14 mouse cellular contexts compared by ENCODE assay signal in the genomic region with DNA sequence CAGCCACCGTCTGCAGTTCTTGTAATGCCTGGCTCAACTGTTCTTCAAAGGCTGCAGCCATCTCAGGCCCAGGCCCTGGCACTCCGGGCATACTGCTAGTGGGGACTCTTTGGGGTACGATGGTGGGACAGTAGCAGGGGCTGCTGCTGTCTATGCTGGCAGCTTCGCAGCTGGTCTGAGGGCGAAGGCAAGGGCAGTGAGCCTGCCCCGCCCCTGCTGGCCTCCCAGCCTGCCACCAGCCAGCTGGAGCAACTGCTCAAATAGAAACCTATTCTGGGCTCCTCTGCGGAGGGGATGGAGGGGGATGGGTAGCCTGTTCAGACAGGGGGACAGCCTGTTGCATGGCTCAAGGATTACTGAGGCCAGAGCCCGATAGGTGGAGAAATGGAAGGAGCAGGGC. TPM values are rescaled to one million over a fixed set of nuclear protein-coding genes. Genes with fewer than 3 reads are reported as not detected.
A peak's percentile ranks its signal among the peaks of the same experiment; 100 is the strongest.
DNase-seq lines count a peak whose midpoint lies in the region; ATAC-seq and TF ChIP-seq lines count a peak whose summit lies in the region.
"Had no signal": no experiment of that assay in that cellular context is flagged by ENCODE, and none has a peak within 500 bp of the region (broad histone marks: within the 10 kb centered on the region; RNA-seq: fewer than 3 reads in every experiment).

No protein-coding gene starts in this region.

- H3K79me2 ChIP-seq in heart, adult 2 months (replicated peaks; ENCODE audit: control insufficient read depth, insufficient read depth, low read length): no peaks in the 10 kb centered on the region

- 78% methylated on average over 8 of the region's 8 CpGs for WGBS in hindbrain, embryonic 10.5 days
- WGBS in hindbrain, embryonic 11.5 days: 79% methylated on average over 8 of the region's 8 CpGs
- 60% methylated on average over 8 of the region's 8 CpGs for WGBS in heart, adult 2 months
- WGBS in forebrain, embryonic 15.5 days: 81% methylated on average over 8 of the region's 8 CpGs

- intact Hi-C loops in gastrocnemius, adult 2 months (cut with DNase I): no loop called here
- intact Hi-C loops in heart, adult 2 months (cut with DNase I): no loop called here

- no peak overlapping the region for H3K4me2 ChIP-seq in hindbrain, embryonic 11.5 days (replicated peaks; ENCODE audit: low read depth, low read length)
- no peak overlapping the region for H3K4me2 ChIP-seq in forebrain, embryonic 15.5 days (replicated peaks)
- H3K4me2 ChIP-seq: hindbrain, embryonic 13.5 days; kidney, embryonic 15.5 days had no signal

- peaks cover 100% of the 10 kb centered on the region for H3K36me3 ChIP-seq in hindbrain, embryonic 10.5 days
- peaks cover 6% of the 10 kb centered on the region; the same call in 1 of the 2 replicates for H3K36me3 ChIP-seq in hindbrain, embryonic 11.5 days (ENCODE audit: control insufficient read depth, insufficient read depth, low read length)
- no peaks in the 10 kb centered on the region; the same call in 1 of the 2 replicates for H3K36me3 ChIP-seq in heart, adult 2 months (ENCODE audit: control insufficient read depth, insufficient read depth, low read length)
- no peaks in the 10 kb centered on the region for H3K36me3 ChIP-seq in forebrain, embryonic 15.5 days

- no peak for ATAC-seq in hindbrain, embryonic 11.5 days (ENCODE audit: low FRiP score)
- ATAC-seq in forebrain, embryonic 15.5 days (replicated peaks): no peak
- ATAC-seq: liver, postnatal 0 days had no signal

- H3K27me3 ChIP-seq in hindbrain, embryonic 10.5 days (ENCODE audit: insufficient read depth, poor library complexity, severe bottlenecking): no peaks in the 10 kb centered on the region
- H3K27me3 ChIP-seq in hindbrain, embryonic 11.5 days (ENCODE audit: control insufficient read depth, insufficient read depth, low read length): no peaks in the 10 kb centered on the region
- H3K27me3 ChIP-seq in heart, adult 2 months (ENCODE audit: control insufficient read depth, insufficient read depth, low read length): no peaks in the 10 kb centered on the region
- H3K27me3 ChIP-seq in forebrain, embryonic 15.5 days: no peaks in the 10 kb centered on the region
- H3K27me3 ChIP-seq: hindbrain, embryonic 13.5 days; kidney, embryonic 15.5 days had no signal

- no peak for TF ChIP-seq EP300 in heart, adult 2 months (IDR thresholded peaks at IDR 0.05; ENCODE audit: insufficient read depth, low read depth, low read length)

- 0 out of 2 replicates have a peak, but pooled peaks cover 2% of the 10 kb centered on the region for H3K9me3 ChIP-seq in hindbrain, embryonic 10.5 days
- no peaks in the 10 kb centered on the region for H3K9me3 ChIP-seq in hindbrain, embryonic 11.5 days (ENCODE audit: control insufficient read depth, low read length)
- no peaks in the 10 kb centered on the region for H3K9me3 ChIP-seq in forebrain, embryonic 15.5 days
- H3K9me3 ChIP-seq: hindbrain, embryonic 13.5 days; kidney, embryonic 15.5 days had no signal

- no peak for DNase-seq in hindbrain, embryonic 10.5 days (ENCODE audit: low spot score)
- DNase-seq in hindbrain, embryonic 11.5 days (ENCODE audit: low spot score): no peak
- DNase-seq in gastrocnemius, adult 2 months: peak; percentile 91
- DNase-seq in heart, adult 2 months: peak; percentile 69 to 75
- DNase-seq in heart, postnatal 4 days: peak; percentile 78
- DNase-seq in lung, postnatal 36 days: no peak
- no peak for DNase-seq in lung, postnatal 10 days
- DNase-seq: liver, postnatal 0 days; spleen, adult 18-20 months had no signal

- H3K4me1 ChIP-seq in hindbrain, embryonic 10.5 days (replicated peaks): peaks cover 6% of the 10 kb centered on the region; the same call in 1 of the 2 replicates
- H3K4me1 ChIP-seq in hindbrain, embryonic 11.5 days (replicated peaks; ENCODE audit: control insufficient read depth, insufficient read depth, low read length): no peaks in the 10 kb centered on the region
- H3K4me1 ChIP-seq in heart, adult 2 months (ENCODE audit: control insufficient read depth, insufficient read depth, low read length): no peaks in the 10 kb centered on the region; the same call in 1 of the 2 replicates
- no peaks in the 10 kb centered on the region for H3K4me1 ChIP-seq in forebrain, embryonic 15.5 days
- H3K4me1 ChIP-seq: hindbrain, embryonic 13.5 days; kidney, embryonic 15.5 days had no signal

- no peak overlapping the region for H3K9ac ChIP-seq in hindbrain, embryonic 11.5 days (ENCODE audit: low read depth, low read length)
- H3K9ac ChIP-seq in heart, adult 2 months (ENCODE audit: low read depth, low read length): peak overlapping the region; percentile 76
- H3K9ac ChIP-seq in forebrain, embryonic 15.5 days (replicated peaks): no peak overlapping the region
- H3K9ac ChIP-seq: hindbrain, embryonic 13.5 days; kidney, embryonic 15.5 days; liver, postnatal 0 days had no signal

- TF ChIP-seq POLR2A in heart, adult 2 months (IDR thresholded peaks at IDR 0.05; ENCODE audit: insufficient read depth, low read depth, low read length): peak; percentile 81

- no peak for TF ChIP-seq CTCF in gastrocnemius, adult 2 months (IDR thresholded peaks at IDR 0.05)
- no peak for TF ChIP-seq CTCF in heart, adult 2 months (IDR thresholded peaks at IDR 0.05)

- 0 out of 2 replicates have a peak overlapping the region, but pooled peaks have one; percentile 8 for H3K27ac ChIP-seq in hindbrain, embryonic 10.5 days
- H3K27ac ChIP-seq in hindbrain, embryonic 11.5 days (ENCODE audit: low read depth, low read length): no peak overlapping the region
- peak overlapping the region; percentile 91 for H3K27ac ChIP-seq in gastrocnemius, adult 2 months
- H3K27ac ChIP-seq in heart, adult 2 months: peak overlapping the region; percentile 91
- H3K27ac ChIP-seq in forebrain, embryonic 15.5 days (replicated peaks): no peak overlapping the region
- H3K27ac ChIP-seq: hindbrain, embryonic 13.5 days; kidney, embryonic 15.5 days had no signal

- no peak overlapping the region for H3K4me3 ChIP-seq in hindbrain, embryonic 10.5 days
- H3K4me3 ChIP-seq in hindbrain, embryonic 11.5 days (ENCODE audit: low read depth, low read length): no peak overlapping the region
- peak overlapping the region; percentile 75 for H3K4me3 ChIP-seq in gastrocnemius, adult 2 months
- H3K4me3 ChIP-seq in heart, adult 2 months: peak overlapping the region; percentile 32
- H3K4me3 ChIP-seq in forebrain, embryonic 15.5 days: no peak overlapping the region
- H3K4me3 ChIP-seq: erythroblast, embryonic 14.5 days; hindbrain, embryonic 13.5 days; kidney, embryonic 15.5 days had no signal

RNA-seq across cellular contexts. Expression of a gene that starts 12.6 kb away (rescaled TPM):
- 43.2 and 46.1 TPM in 2 replicates for polyA plus RNA-seq in hindbrain, embryonic 10.5 days (2016; fragmentation: Nextera tagmentation; extraction: Ambion mirVana)
- polyA plus RNA-seq in hindbrain, embryonic 11.5 days (2014; fragmentation: Nextera tagmentation; extraction: Ambion mirVana): 27.0 and 27.5 TPM in 2 replicates
- total RNA-seq in gastrocnemius, adult 2 months (2021): 100 to 1,000 TPM in 1 of 2 experiments, 10 to 100 TPM in 1; 70.3 to 119 TPM
- total RNA-seq in heart, adult 2 months (2021): 100 to 1,000 TPM; 137 to 154 TPM
- 159 and 167 TPM in 2 replicates for polyA plus RNA-seq in heart, adult 2 months (2012; rRNA removed)
- 100 to 1,000 TPM; 188 to 190 TPM for total RNA-seq in heart, postnatal 4 days (2021)
- 17.7 and 18.5 TPM in 2 replicates for polyA plus RNA-seq in forebrain, embryonic 15.5 days (2015; fragmentation: Nextera tagmentation; extraction: Ambion mirVana)

RNA-seq across cellular contexts. Expression of a gene that starts 13.3 kb away (rescaled TPM):
- 60.3 and 73.5 TPM in 2 replicates for polyA plus RNA-seq in hindbrain, embryonic 10.5 days (2016; fragmentation: Nextera tagmentation; extraction: Ambion mirVana)
- polyA plus RNA-seq in hindbrain, embryonic 11.5 days (2014; fragmentation: Nextera tagmentation; extraction: Ambion mirVana): 66.5 and 67.4 TPM in 2 replicates
- 10 to 100 TPM; 11.6 to 17.5 TPM for total RNA-seq in gastrocnemius, adult 2 months (2021)
- 10 to 100 TPM; 41.7 to 42.8 TPM for total RNA-seq in heart, adult 2 months (2021)
- 67.8 and 78.3 TPM in 2 replicates for polyA plus RNA-seq in heart, adult 2 months (2012; rRNA removed)
- total RNA-seq in heart, postnatal 4 days (2021): 10 to 100 TPM; 55.7 to 59.2 TPM
- polyA plus RNA-seq in forebrain, embryonic 15.5 days (2015; fragmentation: Nextera tagmentation; extraction: Ambion mirVana): 41.6 and 44.2 TPM in 2 replicates

RNA-seq across cellular contexts. Expression of a gene that starts 23.1 kb away (rescaled TPM):
- polyA plus RNA-seq in hindbrain, embryonic 10.5 days (2016; fragmentation: Nextera tagmentation; extraction: Ambion mirVana): 0.21 and 0.37 TPM in 2 replicates
- polyA plus RNA-seq in hindbrain, embryonic 11.5 days (2014; fragmentation: Nextera tagmentation; extraction: Ambion mirVana): 0.09 and 0.29 TPM in 2 replicates
- total RNA-seq in gastrocnemius, adult 2 months (2021): 1 to 10 TPM; 2.3 to 5.7 TPM
- 10 to 100 TPM; 23.4 to 23.6 TPM for total RNA-seq in heart, adult 2 months (2021)
- 20.1 and 22.2 TPM in 2 replicates for polyA plus RNA-seq in heart, adult 2 months (2012; rRNA removed)
- 10 to 100 TPM; 17.2 to 21.1 TPM for total RNA-seq in heart, postnatal 4 days (2021)
- 1.8 and 2.7 TPM in 2 replicates for polyA plus RNA-seq in forebrain, embryonic 15.5 days (2015; fragmentation: Nextera tagmentation; extraction: Ambion mirVana)
- polyA plus RNA-seq: erythroblast, embryonic 14.5 days had no signal

RNA-seq across cellular contexts. Expression of a gene that starts 39.7 kb away (rescaled TPM):
- polyA plus RNA-seq in hindbrain, embryonic 10.5 days (2016; fragmentation: Nextera tagmentation; extraction: Ambion mirVana): 0.99 and 1.5 TPM in 2 replicates
- polyA plus RNA-seq in hindbrain, embryonic 11.5 days (2014; fragmentation: Nextera tagmentation; extraction: Ambion mirVana): 0.60 and 0.86 TPM in 2 replicates
- total RNA-seq in gastrocnemius, adult 2 months (2021): not detected
- under 1 TPM in 1 of 2 experiments, not detected in 1; 0.09 TPM for total RNA-seq in heart, adult 2 months (2021)
- polyA plus RNA-seq in heart, adult 2 months (2012; rRNA removed): 0.23 and 0.25 TPM in 2 replicates
- under 1 TPM; 0.11 to 0.24 TPM for total RNA-seq in heart, postnatal 4 days (2021)
- 0.39 and 0.72 TPM in 2 replicates for polyA plus RNA-seq in forebrain, embryonic 15.5 days (2015; fragmentation: Nextera tagmentation; extraction: Ambion mirVana)
- total RNA-seq: megakaryocyte progenitor cell, adult 5-6 weeks had no signal
- polyA plus RNA-seq: erythroblast, embryonic 14.5 days had no signal

Comparison
In these comparisons a context has a peak if more than half of its experiments do, and no peak if none do; other contexts are left out.
1. H3K27ac ChIP-seq: peak in hindbrain, embryonic 10.5 days (single experiment), gastrocnemius, adult 2 months (single experiment) and heart, adult 2 months (single experiment); none in hindbrain, embryonic 11.5 days (single experiment) and forebrain, embryonic 15.5 days (single experiment).
2. DNase-seq: peak in gastrocnemius, adult 2 months (single experiment), heart, adult 2 months (2 of 2) and heart, postnatal 4 days (single experiment); none in hindbrain, embryonic 10.5 days (single experiment), hindbrain, embryonic 11.5 days (single experiment), lung, postnatal 36 days (single experiment) and lung, postnatal 10 days (single experiment).
3. H3K4me3 ChIP-seq: peak in gastrocnemius, adult 2 months (single experiment) and heart, adult 2 months (single experiment); none in hindbrain, embryonic 10.5 days (single experiment), hindbrain, embryonic 11.5 days (single experiment) and forebrain, embryonic 15.5 days (single experiment).